Mouse (Mus musculus) embryonic facial prominence, embryonic 15.5 days (tissue): Measurements from ENCODE around the gene Heyl. TPM values are rescaled to one million over a fixed set of nuclear protein-coding genes. Genes with fewer than 3 reads are reported as not detected.
A peak's percentile ranks its signal among the peaks of the same experiment; 100 is the strongest.
"Not testable (repeated sequence)": the region's sequence is repeated elsewhere in the genome, so short reads cannot be mapped to it uniquely, and the experiment has no call there.

ENCODE experiments used
- ATAC-seq: fragments of 200-750 bp; cut with Nextera tagmentation; 2 replicates; pipeline ENCODE4 v1.8.0; 2017; ENCODE audit warnings: low read depth, moderate TSS enrichment; ENCODE audit not compliant: insufficient number of reproducible peaks, low FRiP score, low TSS enrichment
- H3K27ac ChIP-seq: fragments of 300-500 bp; sonication (generic); replicated peaks from 2 replicates; pipeline ENCODE4 v1.5.1; 2015; ENCODE audit warnings: mild to moderate bottlenecking, inconsistent platforms
- H3K27me3 ChIP-seq: fragments of 300-500 bp; sonication (generic); 2 replicates; pipeline ENCODE4 v1.6.1; 2015; ENCODE audit warnings: inconsistent platforms
- H3K36me3 ChIP-seq: fragments of 300-500 bp; sonication (generic); 2 replicates; pipeline ENCODE4 v1.6.1; 2015; ENCODE audit warnings: mild to moderate bottlenecking, inconsistent platforms
- H3K4me1 ChIP-seq: fragments of 300-500 bp; sonication (generic); 2 replicates; pipeline ENCODE4 v1.6.1; 2015; ENCODE audit warnings: inconsistent platforms
- H3K4me2 ChIP-seq: fragments of 300-500 bp; sonication (generic); replicated peaks from 2 replicates; pipeline ENCODE4 v1.6.1; 2015; ENCODE audit warnings: mild to moderate bottlenecking, inconsistent platforms
- H3K4me3 ChIP-seq: fragments of 300-500 bp; sonication (generic); replicated peaks from 2 replicates; pipeline ENCODE4 v1.5.1; 2015; ENCODE audit warnings: mild to moderate bottlenecking, inconsistent platforms
- H3K9ac ChIP-seq: fragments of 300-500 bp; sonication (generic); 2 replicates; pipeline ENCODE4 v1.6.1; 2015; ENCODE audit warnings: inconsistent platforms
- H3K9me3 ChIP-seq: fragments of 300-500 bp; sonication (generic); replicated peaks from 2 replicates; pipeline ENCODE4 v1.6.1; 2016; ENCODE audit warnings: inconsistent platforms
- WGBS: fragments of 180-500 bp; shearing (Covaris S2); methylation state at CpG from one replicate; pipeline ENCODE4 v1.1.7; 2015; 5-methylcytosine and 5-hydroxymethylcytosine counted together
- polyA plus RNA-seq: library from polyadenylated mRNA; unstranded; fragments of >200 nt; fragmentation: Nextera tagmentation; extraction: Ambion mirVana; gene quantifications from 2 replicates; pipeline ENCODE4 v1.2.1, GENCODE M21; 2015

Heyl gene
- polyA plus RNA-seq, 1 experiment from 2014 or later: 15.6 TPM

GRCm38 (mm10) chr4:123254617-123255016 is 21.3 kb downstream of the Heyl start:
- no peak overlapping the region for H3K27ac ChIP-seq
- H3K9me3 ChIP-seq: no peaks in the 10 kb centered on the region
- no peaks in the 10 kb centered on the region for H3K36me3 ChIP-seq
- H3K4me3 ChIP-seq: no peak overlapping the region
- 18% methylated on average over 5 of the region's 5 CpGs for WGBS
- ATAC-seq: peak; percentile 12; the same call in 1 of the 2 replicates
- no peaks in the 10 kb centered on the region for H3K4me1 ChIP-seq
- H3K4me2 ChIP-seq: no peak overlapping the region
- H3K27me3 ChIP-seq: no peaks in the 10 kb centered on the region
- no peak overlapping the region for H3K9ac ChIP-seq

GRCm38 (mm10) chr4:123260071-123260746 is 26.9 kb downstream of the Heyl start:
- Histone ChIP-seq H3K9ac (no peak overlapping the region), H3K4me1 (no peaks in the 10 kb centered on the region), H3K4me3 (no peak overlapping the region), H3K4me2 (no peak overlapping the region), H3K9me3 (no peaks in the 10 kb centered on the region), H3K27ac (no peak overlapping the region), H3K36me3 (no peaks in the 10 kb centered on the region), H3K27me3 (no peaks in the 10 kb centered on the region)
- ATAC-seq: no peak
- 47% methylated on average over 8 of the region's 8 CpGs for WGBS

- Histone ChIP-seq H3K27me3 (no peaks in the 10 kb centered on the region), H3K4me3 (no peak within 1 kb of the TSS)
Measured at GRCm38 (mm10) chr4:123261721-123262401, 28.5 kb downstream of the Heyl start, which contains the start of gene Pabpc4. TSS of gene Pabpc4 (plus strand) at chr4:123262351.

GRCm38 (mm10) chr4:123271063-123271462 is 37.7 kb downstream of the Heyl start:
- H3K27ac ChIP-seq: no peak overlapping the region
- WGBS: 84% methylated on average over 3 of the region's 3 CpGs
- H3K4me3 ChIP-seq: no peak overlapping the region
- no peaks in the 10 kb centered on the region for H3K27me3 ChIP-seq
- no peak overlapping the region for H3K4me2 ChIP-seq
- no peaks in the 10 kb centered on the region for H3K9me3 ChIP-seq
- ATAC-seq: no peak
- H3K9ac ChIP-seq: no peak overlapping the region
- H3K36me3 ChIP-seq: no peaks in the 10 kb centered on the region
- no peaks in the 10 kb centered on the region for H3K4me1 ChIP-seq

More at GRCm38 (mm10) chr4:123261721-123262401, 28.5 kb downstream of the Heyl start, which contains the start of gene Pabpc4:
- Histone ChIP-seq H3K4me2 (no peak within 1 kb of the TSS), H3K4me1 (no peaks in the 10 kb centered on the region), H3K9me3 (no peaks in the 10 kb centered on the region), H3K36me3 (no peaks in the 10 kb centered on the region), H3K27ac (no peak within 1 kb of the TSS), H3K9ac (no peak within 1 kb of the TSS)
- 61% methylated on average over 5 of the region's 5 CpGs for WGBS
- ATAC-seq: no peak

GRCm38 (mm10) chr4:123280117-123280516 is 46.8 kb downstream of the Heyl start:
- Histone ChIP-seq H3K4me2 (no peak overlapping the region), H3K9ac (no peak overlapping the region), H3K4me3 (no peak overlapping the region), H3K27ac (no peak overlapping the region), H3K36me3 (no peaks in the 10 kb centered on the region), H3K9me3 (no peaks in the 10 kb centered on the region), H3K4me1 (peaks cover 14% of the 10 kb centered on the region), H3K27me3 (no peaks in the 10 kb centered on the region)
- ATAC-seq: no peak
- WGBS: 67% methylated on average over 3 of the region's 3 CpGs

- Histone ChIP-seq H3K4me3 (peak overlapping the region; percentile 60), H3K27ac (peak overlapping the region; percentile 66; the same call in 1 of the 2 replicates), H3K4me2 (peak overlapping the region; percentile 74), H3K36me3 (peaks cover 9% of the 10 kb centered on the region), H3K9me3 (no peaks in the 10 kb centered on the region), H3K9ac (peak overlapping the region; percentile 31; the same call in 1 of the 2 replicates), H3K27me3 (no peaks in the 10 kb centered on the region), H3K4me1 (peaks cover 29% of the 10 kb centered on the region)
- ATAC-seq: peak; percentile 90
- WGBS: under 1% methylated on average over 25 of the region's 25 CpGs
Measured at GRCm38 (mm10) chr4:123282500-123282899, 49.1 kb downstream of the Heyl start.

- ATAC-seq: 0 out of 2 replicates have a peak, but pooled peaks have one; percentile 40
- WGBS: under 1% methylated on average over 43 of the region's 55 CpGs
Measured at GRCm38 (mm10) chr4:123282915-123283674, 49.7 kb downstream of the Heyl start.

GRCm38 (mm10) chr4:123283675-123284064 is 50.3 kb downstream of the Heyl start:
- Histone ChIP-seq H3K36me3 (peaks cover 19% of the 10 kb centered on the region), H3K4me3 (peak overlapping the region; percentile 60), H3K4me2 (peak overlapping the region; percentile 74), H3K4me1 (peaks cover 29% of the 10 kb centered on the region), H3K9ac (peak overlapping the region; percentile 19)
- ATAC-seq, H3K9me3 ChIP-seq, H3K27me3 ChIP-seq, H3K27ac ChIP-seq: not testable (repeated sequence)
- WGBS: under 1% methylated on average over 15 of the region's 15 CpGs

More at GRCm38 (mm10) chr4:123282915-123283674, 49.7 kb downstream of the Heyl start:
- H3K9ac ChIP-seq: peak overlapping the region; percentile 31
- H3K27me3 ChIP-seq, H3K9me3 ChIP-seq, H3K27ac ChIP-seq: not testable (repeated sequence)
- H3K36me3 ChIP-seq: peaks cover 13% of the 10 kb centered on the region
- H3K4me1 ChIP-seq: peaks cover 29% of the 10 kb centered on the region
- H3K4me3 ChIP-seq: peak overlapping the region; percentile 60
- H3K4me2 ChIP-seq: peak overlapping the region; percentile 74

- no peak overlapping the region for H3K9ac ChIP-seq
- peak overlapping the region; percentile 60 for H3K4me3 ChIP-seq
- 72% methylated on average over 6 of the region's 6 CpGs for WGBS
- no peak for ATAC-seq
- peaks cover 29% of the 10 kb centered on the region for H3K4me1 ChIP-seq
- H3K36me3 ChIP-seq: peaks cover 32% of the 10 kb centered on the region
- H3K27me3 ChIP-seq: no peaks in the 10 kb centered on the region
- H3K4me2 ChIP-seq: peak overlapping the region; percentile 74
- H3K9me3 ChIP-seq: no peaks in the 10 kb centered on the region
- H3K27ac ChIP-seq: no peak overlapping the region; the same call in 1 of the 2 replicates
Measured at GRCm38 (mm10) chr4:123284731-123285624, 51.6 kb downstream of the Heyl start.

GRCm38 (mm10) chr4:123286790-123287189 is 53.4 kb downstream of the Heyl start:
- Histone ChIP-seq H3K9me3 (no peaks in the 10 kb centered on the region), H3K9ac (no peak overlapping the region), H3K27ac (no peak overlapping the region), H3K4me3 (no peak overlapping the region), H3K36me3 (peaks cover 46% of the 10 kb centered on the region), H3K27me3 (no peaks in the 10 kb centered on the region), H3K4me1 (peaks cover 29% of the 10 kb centered on the region), H3K4me2 (no peak overlapping the region)
- WGBS: 88% methylated on average over 2 of the region's 2 CpGs
- ATAC-seq: no peak
